Mouse (Mus musculus): ENCODE measurements around the gene Spns2.

DNA sequence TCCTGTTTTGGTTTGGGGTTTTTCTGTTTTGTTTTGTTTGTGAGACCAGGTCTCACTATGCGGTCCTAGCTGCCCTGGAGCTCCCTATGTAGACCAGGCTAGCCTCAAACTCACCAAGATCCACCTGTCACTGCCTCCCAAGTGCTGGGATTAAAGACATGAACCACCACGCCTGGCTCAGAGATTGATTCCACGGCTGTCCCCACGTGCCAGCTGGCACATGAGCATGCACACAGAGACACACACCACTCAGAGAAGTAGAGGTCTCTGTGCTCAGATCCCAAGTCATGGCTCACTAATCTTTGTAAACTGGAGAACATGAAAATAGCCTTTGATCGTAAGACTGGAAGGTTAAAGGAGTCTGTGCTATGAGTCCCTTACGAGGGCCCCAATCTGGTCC is 70.7 kb downstream of the Spns2 start:
- TF ChIP-seq CTCF (IDR thresholded peaks at IDR 0.05; ENCODE audit: borderline replicate concordance, extremely low read depth, insufficient read depth, insufficient read length) (no peak), POLR2A (IDR thresholded peaks at IDR 0.05; ENCODE audit: borderline replicate concordance, extremely low read depth, insufficient read depth, insufficient read length, poor library complexity, severe bottlenecking) (no peak)
